Mouse (Mus musculus) hindbrain, embryonic 10.5 days (tissue): ENCODE measurements around the gene Sh2d6. TPM values are rescaled to one million over a fixed set of nuclear protein-coding genes. Genes with fewer than 3 reads are reported as not detected.

Source experiments
- DNase-seq: peaks from one replicate; pipeline ENCODE4 v3.0.0-alpha.2; 2017; ENCODE audit warnings: low spot score
- H3K27ac ChIP-seq: fragments of 300-500 bp; sonication (generic); 2 replicates; pipeline ENCODE4 v1.5.1; 2016; ENCODE audit warnings: mild to moderate bottlenecking, moderate library complexity
- H3K27me3 ChIP-seq: fragments of 300-500 bp; sonication (generic); 2 replicates; pipeline ENCODE4 v1.6.1; 2016; ENCODE audit warnings: mild to moderate bottlenecking; ENCODE audit not compliant: poor library complexity, insufficient read depth, severe bottlenecking
- H3K36me3 ChIP-seq: fragments of 300-500 bp; sonication (generic); 2 replicates; pipeline ENCODE4 v1.6.1; 2016; ENCODE audit warnings: mild to moderate bottlenecking, moderate library complexity
- H3K4me1 ChIP-seq: fragments of 300-500 bp; sonication (generic); replicated peaks from 2 replicates; pipeline ENCODE4 v1.6.1; 2016; ENCODE audit warnings: mild to moderate bottlenecking
- H3K4me3 ChIP-seq: fragments of 300-500 bp; sonication (generic); 2 replicates; pipeline ENCODE4 v1.5.1; 2016; ENCODE audit warnings: mild to moderate bottlenecking, moderate library complexity
- H3K9me3 ChIP-seq: fragments of 300-500 bp; sonication (generic); 2 replicates; pipeline ENCODE4 v1.6.1; 2016; ENCODE audit warnings: mild to moderate bottlenecking, moderate library complexity
- WGBS: fragments of 180-500 bp; shearing (Covaris S2); methylation state at CpG from one replicate; pipeline ENCODE4 v1.1.7; 2016; 5-methylcytosine and 5-hydroxymethylcytosine counted together
- polyA plus RNA-seq: library from polyadenylated mRNA; unstranded; fragments of >200 nt; fragmentation: Nextera tagmentation; extraction: Ambion mirVana; gene quantifications from 2 replicates; pipeline ENCODE4 v1.2.1, GENCODE M21; 2016

Sh2d6 gene
- polyA plus RNA-seq: 0.15 and 0.21 TPM in 2 replicates

DNA sequence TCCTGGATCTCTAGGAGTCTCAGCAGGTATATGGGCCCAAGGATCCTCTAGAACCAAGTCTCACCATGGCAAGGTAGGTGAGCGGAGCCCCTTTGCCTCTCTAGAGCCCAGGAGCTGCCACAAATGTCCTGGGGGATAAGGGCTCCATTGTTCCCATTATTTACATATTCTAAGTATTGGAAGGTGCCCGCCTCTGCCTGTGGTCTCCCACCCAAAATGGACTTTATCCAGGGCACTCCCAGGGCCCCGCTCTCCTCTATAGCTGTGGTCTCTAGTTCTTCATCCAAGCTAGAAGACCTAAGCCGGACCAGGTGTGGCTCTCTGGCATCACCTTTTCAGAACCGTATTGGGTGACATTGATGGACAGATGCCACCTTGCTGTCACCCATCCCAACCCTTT, at the start of gene Sh2d6:
Gene Sh2d6, minus strand, starts transcription at position 101 of the 400 bp plus-strand sequence.
- 89% methylated on average over 5 of the region's 5 CpGs for WGBS

DNA sequence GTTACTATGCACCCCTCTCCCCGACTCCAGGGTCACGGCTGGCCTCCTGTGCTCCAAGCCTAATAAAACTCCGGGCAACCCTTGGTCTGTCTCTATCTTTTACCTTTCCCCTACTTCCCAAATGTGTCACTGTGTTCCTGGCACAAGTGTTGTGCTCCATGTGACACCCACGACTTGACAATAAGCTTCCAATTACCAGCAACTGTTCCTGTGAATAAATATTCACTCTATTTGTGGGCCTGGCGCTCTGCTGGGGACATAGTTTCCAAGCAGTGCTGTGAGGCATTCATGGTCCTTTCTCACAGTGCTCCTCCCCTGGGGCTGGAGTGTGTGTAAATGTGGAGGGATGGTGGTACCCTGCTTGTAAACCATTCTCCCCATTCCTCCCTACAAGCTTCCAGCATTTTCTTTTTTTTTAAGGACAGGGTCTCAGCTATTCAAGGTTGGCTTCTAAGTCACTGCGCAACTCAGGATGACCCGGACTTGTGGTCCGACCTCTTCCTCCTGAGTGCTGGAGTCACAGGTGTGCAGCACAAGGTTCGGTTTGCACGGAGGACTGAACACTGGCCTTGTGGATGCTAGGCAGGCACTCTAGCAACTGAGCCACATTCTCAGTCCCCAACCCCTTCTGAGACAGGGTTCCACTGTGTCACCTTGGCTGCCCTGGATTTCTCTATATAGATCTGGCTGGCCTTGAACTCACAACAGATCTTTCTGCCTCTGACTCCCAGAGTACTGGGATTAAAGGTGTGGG, 49.3 kb upstream of the Sh2d6 start:
- Histone ChIP-seq H3K4me3 (no peak overlapping the region), H3K27me3 (no peaks in the 10 kb centered on the region), H3K9me3 (no peaks in the 10 kb centered on the region), H3K4me1 (peaks cover 2% of the 10 kb centered on the region), H3K27ac (no peak overlapping the region), H3K36me3 (peaks cover 31% of the 10 kb centered on the region)
- WGBS: 87% methylated on average over 10 of the region's 10 CpGs
- DNase-seq: no peak

More for the DNA sequence above, at the start of gene Sh2d6:
- H3K27ac ChIP-seq: peak within 1 kb of the TSS; percentile 87
- H3K4me3 ChIP-seq: no peak within 1 kb of the TSS
- H3K9me3 ChIP-seq: no peaks in the 10 kb centered on the region
- H3K27me3 ChIP-seq: no peaks in the 10 kb centered on the region
- H3K36me3 ChIP-seq: no peaks in the 10 kb centered on the region
- H3K4me1 ChIP-seq: peaks cover 29% of the 10 kb centered on the region
- DNase-seq: no peak

DNA sequence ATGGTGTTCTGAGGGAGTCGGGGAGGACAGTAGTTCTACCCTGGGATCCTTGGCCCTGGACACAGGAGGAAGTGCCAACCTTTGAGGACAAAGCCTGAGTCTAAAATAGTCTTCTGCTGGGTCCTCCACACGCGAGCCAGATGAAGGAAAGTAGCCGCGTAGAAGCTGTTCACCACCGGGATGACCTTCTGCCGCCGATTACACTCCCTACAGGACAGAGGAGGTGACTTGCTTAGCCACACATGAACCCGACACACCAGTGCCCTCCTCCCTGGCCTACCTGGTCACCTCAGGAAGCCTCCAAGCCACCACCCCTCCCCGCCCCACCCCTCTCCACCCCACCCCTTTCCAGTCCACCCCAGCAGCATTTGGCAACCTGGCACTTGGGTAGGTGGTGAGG, 47.2 kb upstream of the Sh2d6 start:
- no peaks in the 10 kb centered on the region for H3K27me3 ChIP-seq
- no peaks in the 10 kb centered on the region for H3K9me3 ChIP-seq
- H3K4me3 ChIP-seq: no peak overlapping the region
- no peak overlapping the region for H3K27ac ChIP-seq
- no peak for DNase-seq
- WGBS: 91% methylated on average over 10 of the region's 10 CpGs
- peaks cover 8% of the 10 kb centered on the region for H3K4me1 ChIP-seq
- peaks cover 21% of the 10 kb centered on the region; the same call in 1 of the 2 replicates for H3K36me3 ChIP-seq

DNA sequence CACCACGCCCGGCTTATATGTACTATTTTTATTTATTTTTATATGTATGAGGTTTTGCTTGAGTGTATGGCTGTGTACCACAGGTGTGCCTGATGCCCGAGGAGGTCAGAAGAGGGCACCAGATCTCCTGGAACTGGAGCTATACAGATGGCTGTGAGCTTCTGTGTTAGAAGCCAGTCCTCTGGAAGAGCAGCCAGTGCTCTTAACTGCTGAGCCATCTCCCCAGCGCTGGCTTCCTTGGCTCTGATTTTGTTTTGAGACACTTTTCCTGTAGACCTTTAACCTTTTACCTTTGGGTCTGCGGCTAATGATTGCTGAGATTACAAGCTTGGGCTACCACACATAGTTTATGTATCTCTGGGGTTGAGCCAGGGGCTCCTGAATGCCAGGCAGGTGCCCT, 46.0 kb upstream of the Sh2d6 start:
- Histone ChIP-seq H3K27ac (no peak overlapping the region), H3K4me3 (no peak overlapping the region), H3K4me1 (peaks cover 17% of the 10 kb centered on the region), H3K9me3 (no peaks in the 10 kb centered on the region), H3K27me3 (no peaks in the 10 kb centered on the region), H3K36me3 (peaks cover 14% of the 10 kb centered on the region; the same call in 1 of the 2 replicates)
- DNase-seq: no peak
- 88% methylated on average over 5 of the region's 5 CpGs for WGBS

DNA sequence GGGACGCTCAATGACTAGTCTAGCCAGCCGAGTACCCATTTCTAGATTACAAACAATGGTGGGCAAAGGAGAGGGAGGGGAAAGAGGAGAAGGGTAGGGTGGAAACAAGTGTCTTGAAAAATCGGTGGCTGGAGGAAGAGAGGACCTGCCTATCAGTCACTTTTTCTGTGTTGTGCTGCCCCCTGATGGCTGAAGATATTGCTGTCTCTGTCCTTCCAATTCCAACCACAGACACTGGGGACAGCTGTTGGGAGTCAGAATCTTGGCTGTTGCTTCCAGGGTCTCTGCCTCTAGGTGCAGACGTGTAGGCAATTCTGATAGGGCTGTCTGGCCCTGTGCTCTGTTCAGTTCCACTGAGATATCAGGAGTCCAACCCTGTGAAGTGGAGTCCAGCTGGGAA, 44.5 kb upstream of the Sh2d6 start:
- 7% methylated on average over 4 of the region's 4 CpGs for WGBS
- no peaks in the 10 kb centered on the region for H3K27me3 ChIP-seq
- peaks cover 19% of the 10 kb centered on the region for H3K4me1 ChIP-seq
- H3K9me3 ChIP-seq: no peaks in the 10 kb centered on the region
- peak; percentile 86 for DNase-seq
- H3K36me3 ChIP-seq: peaks cover 13% of the 10 kb centered on the region; the same call in 1 of the 2 replicates
- peak overlapping the region; percentile 42; the same call in 1 of the 2 replicates for H3K27ac ChIP-seq
- H3K4me3 ChIP-seq: no peak overlapping the region

DNA sequence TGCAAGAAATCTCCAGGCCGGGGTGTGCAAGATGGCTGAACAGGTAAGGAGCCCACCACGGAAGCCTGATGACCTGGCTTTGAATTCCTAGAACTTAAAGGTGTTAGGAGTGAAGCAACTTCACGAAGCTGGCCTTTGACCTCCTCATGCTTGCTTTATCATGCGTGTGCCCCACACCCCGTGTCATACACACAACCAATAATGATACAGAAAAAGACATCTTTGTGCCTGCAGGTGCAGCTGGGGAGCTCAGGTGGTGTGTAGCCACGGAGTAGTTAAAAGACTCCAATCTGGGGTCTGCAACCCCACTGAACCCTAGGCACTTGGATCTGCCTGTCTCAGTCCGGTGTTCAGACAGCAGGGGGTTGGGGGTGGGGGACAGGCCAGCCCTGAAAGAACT, 44.0 kb upstream of the Sh2d6 start:
- peaks cover 13% of the 10 kb centered on the region; the same call in 1 of the 2 replicates for H3K36me3 ChIP-seq
- H3K4me1 ChIP-seq: peaks cover 19% of the 10 kb centered on the region
- no peaks in the 10 kb centered on the region for H3K9me3 ChIP-seq
- H3K27me3 ChIP-seq: no peaks in the 10 kb centered on the region
- no peak for DNase-seq
- H3K4me3 ChIP-seq: no peak overlapping the region
- peak overlapping the region; percentile 42; the same call in 1 of the 2 replicates for H3K27ac ChIP-seq
- 72% methylated on average over 7 of the region's 7 CpGs for WGBS

DNA sequence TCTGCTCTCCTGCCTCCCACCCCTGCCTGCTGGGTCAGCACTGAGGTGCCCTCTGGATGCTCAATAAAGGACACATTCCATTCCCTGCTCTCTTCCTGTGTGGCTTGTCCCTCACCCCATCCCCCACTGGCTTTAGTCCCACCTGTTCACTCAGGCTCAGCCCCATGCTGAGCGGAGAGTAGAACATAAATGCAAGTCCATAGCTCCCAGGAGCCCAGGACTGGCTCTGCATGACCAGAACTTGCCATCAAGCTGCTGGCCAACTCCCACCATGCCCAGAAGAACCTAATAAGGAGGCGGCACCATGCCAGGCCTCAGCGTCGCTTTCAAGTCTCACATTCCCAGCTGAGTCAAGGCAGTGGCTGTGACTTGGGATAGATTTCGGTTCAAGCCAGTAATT, 41.4 kb upstream of the Sh2d6 start:
- H3K4me1 ChIP-seq: peaks cover 19% of the 10 kb centered on the region
- H3K9me3 ChIP-seq: no peaks in the 10 kb centered on the region
- DNase-seq: no peak
- peaks cover 2% of the 10 kb centered on the region; the same call in 1 of the 2 replicates for H3K36me3 ChIP-seq
- peak overlapping the region; percentile 67 for H3K27ac ChIP-seq
- 71% methylated on average over 5 of the region's 5 CpGs for WGBS
- no peaks in the 10 kb centered on the region for H3K27me3 ChIP-seq
- H3K4me3 ChIP-seq: no peak overlapping the region

DNA sequence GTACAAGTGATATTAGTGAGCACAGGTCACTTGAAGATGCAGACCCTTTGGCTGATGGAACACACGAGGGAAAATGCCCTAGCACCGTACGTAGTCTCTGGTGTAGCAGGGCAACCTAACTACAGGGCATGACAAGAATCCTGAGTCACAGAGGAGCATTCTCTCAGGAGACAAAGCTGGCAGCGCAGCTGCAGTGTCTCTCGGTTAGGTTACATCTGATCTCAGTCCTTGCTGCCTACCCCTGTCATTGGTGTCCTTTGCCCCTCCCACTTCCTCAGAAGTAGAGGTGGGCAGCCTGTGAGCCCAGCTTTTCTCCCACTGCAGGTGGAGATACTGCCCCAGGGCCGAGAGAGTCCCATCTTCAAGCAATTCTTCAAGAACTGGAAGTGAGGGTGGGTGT, 41.0 kb upstream of the Sh2d6 start:
- Histone ChIP-seq H3K9me3 (no peaks in the 10 kb centered on the region), H3K4me1 (peaks cover 19% of the 10 kb centered on the region), H3K36me3 (no peaks in the 10 kb centered on the region), H3K27ac (peak overlapping the region; percentile 67), H3K27me3 (no peaks in the 10 kb centered on the region), H3K4me3 (no peak overlapping the region)
- no peak for DNase-seq
- WGBS: 50% methylated on average over 6 of the region's 6 CpGs

DNA sequence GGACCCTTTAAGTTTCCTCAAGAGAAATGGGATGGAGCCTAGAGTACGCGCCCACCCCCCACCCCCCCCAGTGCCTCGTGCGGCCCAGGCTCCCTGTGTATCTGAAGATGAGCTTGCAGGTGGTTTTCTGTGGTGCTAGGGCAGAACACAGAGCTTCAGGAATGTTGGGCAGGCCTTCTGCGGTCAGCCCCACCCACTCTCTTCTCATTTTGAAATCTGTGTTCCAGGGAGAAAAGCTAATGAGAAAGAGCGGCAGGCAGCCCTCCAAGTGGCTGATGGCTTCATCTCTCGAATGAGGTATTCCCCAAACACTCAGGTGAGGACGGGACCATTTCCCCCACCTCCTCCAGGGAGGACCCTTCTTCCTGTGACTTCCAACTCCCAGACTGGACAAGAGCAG, 39.3 kb upstream of the Sh2d6 start:
- Histone ChIP-seq H3K4me3 (no peak overlapping the region), H3K27me3 (no peaks in the 10 kb centered on the region), H3K4me1 (peaks cover 17% of the 10 kb centered on the region), H3K27ac (no peak overlapping the region), H3K36me3 (no peaks in the 10 kb centered on the region), H3K9me3 (no peaks in the 10 kb centered on the region)
- 81% methylated on average over 8 of the region's 8 CpGs for WGBS
- no peak for DNase-seq

DNA sequence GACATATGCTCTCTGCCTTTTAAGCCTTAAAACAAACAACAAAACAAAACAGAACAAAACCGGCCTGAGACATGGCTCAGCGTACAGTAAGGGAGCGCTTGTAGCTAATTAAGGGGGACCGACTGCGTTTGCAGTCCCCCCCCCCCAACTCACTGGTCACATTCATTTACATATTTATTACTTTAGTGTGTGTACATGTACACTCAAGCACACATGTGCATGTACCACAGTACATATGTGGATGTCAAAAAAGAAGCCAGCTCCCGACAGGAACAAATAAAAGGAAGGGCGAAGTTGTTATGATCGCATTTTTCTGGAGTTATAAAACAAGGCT, 31.5 kb upstream of the Sh2d6 start:
- Histone ChIP-seq H3K4me1 (peaks cover 27% of the 10 kb centered on the region), H3K27me3 (no peaks in the 10 kb centered on the region), H3K9me3 (no peaks in the 10 kb centered on the region), H3K4me3 (peak overlapping the region; percentile 58), H3K36me3 (no peaks in the 10 kb centered on the region), H3K27ac (peak overlapping the region; percentile 90)
- WGBS: 17% methylated on average over 8 of the region's 8 CpGs
- no peak for DNase-seq

DNA sequence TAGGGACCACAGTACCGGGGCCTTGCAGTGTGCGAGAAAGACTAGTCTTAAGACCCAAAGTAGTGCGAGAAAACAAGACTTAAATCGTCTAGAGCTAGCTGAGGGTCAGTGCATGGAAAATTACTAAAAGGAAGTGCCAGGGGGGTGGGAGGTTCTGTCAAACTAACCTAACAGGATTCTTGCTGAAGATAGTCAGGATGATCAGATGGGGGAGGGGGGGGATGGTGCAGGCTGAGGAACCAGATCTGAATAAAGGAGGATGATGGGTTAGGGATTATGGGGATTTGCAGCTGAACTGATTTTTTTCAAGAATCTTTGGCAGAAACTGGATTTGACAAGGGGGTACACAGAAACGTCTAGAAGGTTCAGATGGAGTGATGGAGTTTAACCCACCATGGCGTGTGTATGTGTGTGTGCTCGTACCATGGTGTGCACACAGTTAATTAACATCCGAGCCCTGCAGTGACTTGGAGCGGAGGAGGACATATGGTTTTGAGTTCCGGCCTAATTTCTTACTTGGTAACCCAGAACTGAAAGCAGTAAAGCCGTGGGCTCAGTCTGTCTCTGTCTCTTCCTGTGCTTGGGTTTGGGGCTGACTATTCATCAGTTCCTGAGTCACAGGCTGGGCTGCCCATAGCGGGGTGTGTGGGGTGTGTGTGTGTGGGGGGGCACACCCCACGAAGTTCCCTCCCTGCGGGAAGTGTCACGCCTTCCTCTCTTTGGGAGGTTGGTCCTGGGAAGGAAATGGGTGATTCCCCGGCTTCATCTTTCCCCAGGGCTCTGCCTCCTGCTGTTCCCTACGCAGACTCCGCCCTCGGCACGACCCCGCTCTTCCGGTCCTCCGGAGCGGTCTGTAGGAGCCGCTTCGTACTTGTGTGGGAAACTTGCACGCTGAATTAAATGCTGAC, 30.9 kb upstream of the Sh2d6 start:
- Histone ChIP-seq H3K27ac (peak overlapping the region; percentile 90), H3K9me3 (no peaks in the 10 kb centered on the region), H3K36me3 (no peaks in the 10 kb centered on the region), H3K4me3 (peak overlapping the region; percentile 58), H3K4me1 (peaks cover 27% of the 10 kb centered on the region), H3K27me3 (no peaks in the 10 kb centered on the region)
- peak; percentile 68 for DNase-seq
- WGBS: 19% methylated on average over 27 of the region's 27 CpGs

DNA sequence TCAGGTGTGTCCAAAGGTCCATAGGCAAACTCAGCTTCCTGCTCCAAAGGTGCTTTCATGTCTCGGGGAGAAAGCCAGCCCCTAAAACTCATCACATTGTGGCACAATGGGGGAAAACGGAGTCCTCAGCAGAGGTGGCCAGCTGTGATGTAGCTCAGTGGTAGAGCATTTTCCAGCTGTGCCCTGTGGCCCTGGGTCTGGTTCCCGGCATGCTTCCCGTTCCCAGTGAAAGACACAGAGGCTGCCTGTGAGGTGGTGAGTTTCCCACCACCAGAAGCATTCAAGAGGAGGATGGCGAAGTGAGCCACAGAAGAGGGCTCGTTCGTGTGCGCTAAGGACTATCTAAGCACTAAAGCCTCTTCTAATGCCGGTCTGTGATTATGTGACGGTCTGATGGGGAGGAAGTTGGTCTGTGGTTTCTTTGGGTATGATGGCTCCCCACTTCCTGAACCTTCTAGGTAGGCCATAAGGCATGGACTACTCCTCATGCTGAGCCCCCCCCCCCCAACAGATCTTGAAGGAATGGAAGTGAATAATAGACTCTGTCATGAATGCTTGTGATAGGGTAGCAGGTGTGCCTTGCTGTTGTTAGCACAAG, 29.1 kb upstream of the Sh2d6 start:
- 84% methylated on average over 10 of the region's 10 CpGs for WGBS
- DNase-seq: no peak
- H3K27ac ChIP-seq: no peak overlapping the region

More for the DNA sequence above, 29.1 kb upstream of the Sh2d6 start:
- Histone ChIP-seq H3K4me3 (no peak overlapping the region), H3K4me1 (peaks cover 27% of the 10 kb centered on the region), H3K36me3 (no peaks in the 10 kb centered on the region), H3K9me3 (0 out of 2 replicates have a peak, but pooled peaks cover 4% of the 10 kb centered on the region), H3K27me3 (no peaks in the 10 kb centered on the region)
